Mouse (Mus musculus) testis, adult 2 months (tissue): ENCODE results near the gene Tas2r108. TPM values are rescaled to one million over a fixed set of nuclear protein-coding genes. Genes with fewer than 3 reads are reported as not detected.

ENCODE experiments used
- H3K27ac ChIP-seq: fragments of 200-500 bp; 2 replicates; pipeline ENCODE4 v1.5.1; 2012; ENCODE audit warnings: low read depth, low read length; ENCODE audit not compliant: control insufficient read depth, insufficient read depth
- H3K27me3 ChIP-seq: fragments of 200-500 bp; 2 replicates; pipeline ENCODE4 v1.6.1; 2012; ENCODE audit warnings: mild to moderate bottlenecking, low read length, moderate library complexity; ENCODE audit not compliant: control insufficient read depth, insufficient read depth
- H3K36me3 ChIP-seq: fragments of 200-500 bp; 2 replicates; pipeline ENCODE4 v1.6.1; 2012; ENCODE audit warnings: mild to moderate bottlenecking, low read length; ENCODE audit not compliant: control insufficient read depth, insufficient read depth
- H3K4me1 ChIP-seq: fragments of 200-500 bp; 2 replicates; pipeline ENCODE4 v1.6.1; 2012; ENCODE audit warnings: low read length; ENCODE audit not compliant: control insufficient read depth, insufficient read depth
- H3K4me3 ChIP-seq: fragments of 200-500 bp; 2 replicates; pipeline ENCODE4 v1.5.1; 2012; ENCODE audit warnings: low read depth, mild to moderate bottlenecking, low read length, moderate library complexity, mixed read lengths; ENCODE audit not compliant: control insufficient read depth
- CTCF ChIP-seq: fragments of 200-500 bp; IDR thresholded peaks from 2 replicates; pipeline ENCODE4 v1.5.1; 2012; ENCODE audit warnings: low read depth, mild to moderate bottlenecking, inconsistent platforms, low read length, moderate library complexity; ENCODE audit not compliant: control insufficient read depth, insufficient read depth, insufficient replicate concordance
- POLR2A ChIP-seq: fragments of 200-500 bp; IDR thresholded peaks from 2 replicates; pipeline ENCODE4 v1.6.1; 2012; ENCODE audit warnings: low read depth, mild to moderate bottlenecking, inconsistent platforms, low read length, moderate library complexity; ENCODE audit not compliant: control insufficient read depth
- polyA plus RNA-seq: library from polyadenylated mRNA; depleted of rRNA; stranded (reverse); fragments of >200 nt; gene quantifications from 2 replicates; pipeline ENCODE4 v1.2.3, GENCODE M21; 2012; rRNA removed

Tas2r108 gene
- polyA plus RNA-seq, result 0.10 TPM in 1 of 2 replicates, not detected in the other

DNA sequence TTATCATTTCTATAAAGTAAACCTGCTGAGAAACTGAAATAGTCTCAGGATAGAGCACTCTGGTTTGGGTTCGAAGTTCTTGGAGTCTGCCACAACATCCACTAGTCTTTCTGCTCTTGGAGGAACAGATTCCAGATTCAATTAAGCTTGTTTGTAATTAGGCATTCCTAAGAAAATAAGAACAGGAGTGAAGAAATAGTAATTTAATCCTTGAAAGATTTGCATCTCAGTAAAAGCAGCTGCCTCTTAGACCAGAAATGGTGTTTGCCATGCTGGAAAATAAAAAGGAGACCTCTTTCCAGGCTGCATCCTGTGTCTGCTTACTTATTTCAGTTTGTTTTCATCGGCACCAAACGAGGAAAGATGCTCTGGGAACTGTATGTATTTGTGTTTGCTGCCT, at the start of gene Tas2r108:
TSS of gene Tas2r108 (plus strand) at position 301 of the 400 bp plus-strand sequence.
- Histone ChIP-seq H3K27me3 (no peaks in the 10 kb centered on the region), H3K36me3 (no peaks in the 10 kb centered on the region), H3K4me3 (no peak within 1 kb of the TSS), H3K4me1 (no peaks in the 10 kb centered on the region), H3K27ac (no peak within 1 kb of the TSS)
- TF ChIP-seq CTCF, result no peak
- no peak for TF ChIP-seq POLR2A

- Histone ChIP-seq H3K4me1 (no peaks in the 10 kb centered on the region), H3K36me3 (no peaks in the 10 kb centered on the region), H3K27me3 (no peaks in the 10 kb centered on the region), H3K4me3 (no peak overlapping the region), H3K27ac (no peak overlapping the region)
- TF ChIP-seq POLR2A (no peak), CTCF (no peak)
Observed at GRCm38 (mm10) chr6:40448626-40449025, 44.7 kb upstream of the Tas2r108 start.

- H3K36me3 ChIP-seq, result no peaks in the 10 kb centered on the region
- H3K27me3 ChIP-seq, result no peaks in the 10 kb centered on the region
- TF ChIP-seq CTCF (no peak), POLR2A (no peak)
- H3K4me1 ChIP-seq, result no peaks in the 10 kb centered on the region
- H3K27ac ChIP-seq, result no peak overlapping the region
- H3K4me3 ChIP-seq, result no peak overlapping the region
Observed at GRCm38 (mm10) chr6:40454436-40455041, 38.8 kb upstream of the Tas2r108 start.

GRCm38 (mm10) chr6:40465710-40466109, 27.6 kb upstream of the Tas2r108 start:
- TF ChIP-seq POLR2A (no peak), CTCF (no peak)
- Histone ChIP-seq H3K27ac (no peak overlapping the region), H3K36me3 (no peaks in the 10 kb centered on the region), H3K27me3 (no peaks in the 10 kb centered on the region), H3K4me1 (no peaks in the 10 kb centered on the region), H3K4me3 (no peak overlapping the region)

DNA sequence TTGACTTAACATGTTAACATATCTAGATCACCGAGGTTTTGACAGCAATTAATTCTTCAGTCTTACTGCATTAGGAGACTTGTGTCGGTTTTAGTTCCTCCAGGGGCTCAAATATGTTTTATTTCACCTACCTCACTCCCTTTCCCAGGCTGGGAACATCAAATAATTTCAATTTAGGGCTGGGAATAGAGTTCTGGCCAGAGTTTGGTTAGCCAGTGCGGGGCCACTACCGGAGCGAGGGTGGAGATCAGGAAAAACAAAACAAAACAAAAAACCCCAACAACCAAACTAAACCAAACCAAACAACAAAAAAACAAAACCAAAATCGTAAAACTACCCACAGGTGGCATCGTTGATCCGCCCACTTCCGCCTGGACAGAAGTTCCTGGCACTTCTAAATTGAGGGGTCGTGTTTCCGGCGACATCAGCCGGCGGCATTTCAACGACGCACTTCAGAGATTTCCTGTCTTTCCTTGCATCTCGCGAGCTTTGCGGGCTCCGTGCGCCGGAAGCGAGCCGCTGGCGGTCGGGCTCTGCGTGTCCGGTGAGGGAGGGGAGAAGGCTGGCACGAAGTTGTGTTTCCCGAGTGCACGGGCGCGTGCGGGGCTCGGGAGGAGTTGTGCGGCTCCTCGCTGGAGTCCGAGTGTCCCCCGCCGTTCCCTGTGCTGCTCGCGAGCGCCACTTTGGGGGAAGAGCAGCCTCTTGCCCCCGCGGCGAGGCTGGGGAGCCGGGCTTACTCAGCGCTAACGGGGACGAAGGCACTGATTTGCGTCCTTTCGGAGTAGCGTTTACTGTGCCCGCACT, 22.2 kb upstream of the Tas2r108 start, which contains the start of gene Ssbp1:
TSS of gene Ssbp1 (plus strand) at position 437 of the 804 bp plus-strand sequence.
- no peaks in the 10 kb centered on the region for H3K36me3 ChIP-seq
- no peaks in the 10 kb centered on the region for H3K27me3 ChIP-seq
- no peaks in the 10 kb centered on the region for H3K4me1 ChIP-seq
- TF ChIP-seq POLR2A (peak; percentile 96), CTCF (no peak)
- H3K4me3 ChIP-seq, result peak within 1 kb of the TSS; percentile 89
- H3K27ac ChIP-seq, result peak within 1 kb of the TSS; percentile 86

DNA sequence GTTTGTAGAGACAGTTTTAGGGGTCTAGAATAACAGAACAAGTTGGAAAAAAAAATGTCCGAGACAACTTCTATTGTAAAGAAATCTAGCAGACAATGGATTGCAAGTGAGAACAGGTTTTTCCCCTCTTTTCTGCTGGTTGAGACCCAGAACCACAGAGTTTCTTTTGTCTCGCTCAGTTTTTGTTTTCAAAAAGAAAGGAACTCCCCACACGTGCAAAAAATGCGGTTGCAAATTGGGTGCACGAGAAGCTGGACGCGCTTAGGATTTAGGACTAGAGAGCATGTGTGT, 21.7 kb upstream of the Tas2r108 start:
- peak overlapping the region; percentile 89 for H3K4me3 ChIP-seq
- no peak for TF ChIP-seq CTCF
- no peak for TF ChIP-seq POLR2A
- H3K27me3 ChIP-seq, result no peaks in the 10 kb centered on the region
- peak overlapping the region; percentile 86; the same call in 1 of the 2 replicates for H3K27ac ChIP-seq
- no peaks in the 10 kb centered on the region for H3K4me1 ChIP-seq
- no peaks in the 10 kb centered on the region for H3K36me3 ChIP-seq

DNA sequence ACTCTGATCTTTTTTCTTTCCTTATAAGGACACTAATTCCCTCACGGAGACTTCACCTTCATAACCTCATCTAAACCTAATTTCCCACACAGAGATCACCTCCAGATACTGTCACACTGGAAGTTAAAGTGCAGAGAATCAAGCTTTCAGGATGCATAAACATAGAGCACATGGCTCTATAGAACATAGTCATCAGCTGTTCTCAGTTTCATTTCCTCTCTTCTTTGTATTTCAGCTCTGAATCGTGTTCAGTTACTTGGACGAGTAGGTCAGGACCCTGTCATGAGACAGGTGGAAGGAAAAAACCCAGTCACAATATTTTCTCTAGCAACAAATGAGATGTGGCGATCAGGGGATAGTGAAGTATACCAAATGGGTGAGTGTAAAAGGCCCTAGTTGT, 17.2 kb upstream of the Tas2r108 start:
- Histone ChIP-seq H3K36me3 (no peaks in the 10 kb centered on the region; the same call in 1 of the 2 replicates), H3K27ac (no peak overlapping the region), H3K4me1 (no peaks in the 10 kb centered on the region), H3K4me3 (no peak overlapping the region), H3K27me3 (no peaks in the 10 kb centered on the region)
- no peak for TF ChIP-seq POLR2A
- no peak for TF ChIP-seq CTCF
